Mouse (Mus musculus) olfactory bulb, adult 2 months (tissue): ENCODE data around the gene Get4.

Experiments
- CTCF ChIP-seq: fragments of 200-500 bp; IDR thresholded peaks from 2 replicates; pipeline ENCODE4 v1.5.1; 2012; ENCODE audit warnings: low read depth, mild to moderate bottlenecking, low read length, moderate library complexity; ENCODE audit not compliant: insufficient read depth
- POLR2A ChIP-seq: fragments of 200-500 bp; IDR thresholded peaks from 2 replicates; pipeline ENCODE4 v1.6.1; 2012; ENCODE audit warnings: mild to moderate bottlenecking, low read depth, low read length, moderate library complexity; ENCODE audit not compliant: insufficient read depth

- TF ChIP-seq POLR2A (no peak), CTCF (no peak)
Measured at GRCm38 (mm10) chr5:139259853-139260252, 7.7 kb downstream of the Get4 start.
